Mouse (Mus musculus) heart, postnatal 25 days (tissue): Measurements from ENCODE around the gene Zc3h12c. TPM values are rescaled to one million over a fixed set of nuclear protein-coding genes. Genes with fewer than 3 reads are reported as not detected.

Experiments
- DNase-seq: peaks from one replicate; pipeline ENCODE4 v3.0.0; 2022; ENCODE audit warnings: low spot score
- intact Hi-C: fragments of 180-260 bp; cut with DNase I; formaldehyde crosslinking; loops from one replicate; pipeline ENCODE4 v1.15.1; 2025
- total RNA-seq, 2 experiments: library from RNA; stranded (reverse); gene quantifications; 2 replicates each; pipeline ENCODE4 v1.2.3; 2021

The Zc3h12c gene
- total RNA-seq, 2 experiments from 2014 or later, result 8.1 to 9.2 TPM

- intact Hi-C loops, result loop anchor here (2.0 to 5.0 kb wide), 3 partner anchors 35 to 205 kb away; partner anchors contain the start of gene Fdx1
- no peak for DNase-seq
Measured at GRCm38 (mm10) chr9:52167506-52167862, 888 bp downstream of the Zc3h12c start.

GRCm38 (mm10) chr9:52167084-52167483 lies 1.3 kb downstream of the Zc3h12c start:
- intact Hi-C loops, result loop anchor here (2.0 to 5.0 kb wide), 3 partner anchors 35 to 205 kb away; partner anchors contain the start of gene Fdx1
- no peak for DNase-seq

- DNase-seq, result no peak
Measured at GRCm38 (mm10) chr9:52165706-52166090, 2.7 kb downstream of the Zc3h12c start.

GRCm38 (mm10) chr9:52165076-52165705 lies 3.2 kb downstream of the Zc3h12c start:
- intact Hi-C loops, result loop anchor here (5.0 kb wide), 2 partner anchors 33 to 203 kb away; partner anchors contain the start of gene Fdx1
- DNase-seq, result no peak

More at GRCm38 (mm10) chr9:52165706-52166090, 2.7 kb downstream of the Zc3h12c start:
- intact Hi-C loops, result loop anchor here (2.0 to 5.0 kb wide), 3 partner anchors 33 to 203 kb away; partner anchors contain the start of gene Fdx1

GRCm38 (mm10) chr9:52160512-52160911 lies 7.9 kb downstream of the Zc3h12c start:
- no peak for DNase-seq
- intact Hi-C loops, result no loop called here

GRCm38 (mm10) chr9:52158561-52158960 lies 9.8 kb downstream of the Zc3h12c start:
- no peak for DNase-seq
- intact Hi-C loops, result no loop called here

GRCm38 (mm10) chr9:52155417-52155816 lies 13.0 kb downstream of the Zc3h12c start:
- DNase-seq, result no peak
- intact Hi-C loops, result no loop called here

- intact Hi-C loops, result no loop called here
- no peak for DNase-seq
Measured at GRCm38 (mm10) chr9:52154253-52154652, 14.1 kb downstream of the Zc3h12c start.

- intact Hi-C loops, result no loop called here
- no peak for DNase-seq
Measured at GRCm38 (mm10) chr9:52152076-52152826, 16.1 kb downstream of the Zc3h12c start.

- DNase-seq, result no peak
- intact Hi-C loops, result no loop called here
Measured at GRCm38 (mm10) chr9:52149768-52150167, 18.6 kb downstream of the Zc3h12c start.

- intact Hi-C loops, result no loop called here
- DNase-seq, result no peak
Measured at GRCm38 (mm10) chr9:52149286-52149685, 19.1 kb downstream of the Zc3h12c start.

GRCm38 (mm10) chr9:52148831-52149230 lies 19.5 kb downstream of the Zc3h12c start:
- DNase-seq, result no peak
- intact Hi-C loops, result no loop called here

- DNase-seq, result no peak
- intact Hi-C loops, result no loop called here
Measured at GRCm38 (mm10) chr9:52148311-52148710, 20.1 kb downstream of the Zc3h12c start.

GRCm38 (mm10) chr9:52146241-52146640 lies 22.1 kb downstream of the Zc3h12c start:
- DNase-seq, result no peak

GRCm38 (mm10) chr9:52132771-52133170 lies 35.6 kb downstream of the Zc3h12c start:
- DNase-seq, result no peak
- intact Hi-C loops, result loop anchor here (5.0 kb wide), 1 partner anchor 35 kb away; the partner anchor contains the start of gene Zc3h12c

More at GRCm38 (mm10) chr9:52146241-52146640, 22.1 kb downstream of the Zc3h12c start:
- intact Hi-C loops, result no loop called here

- intact Hi-C loops, result loop anchor here (2.0 to 5.0 kb wide), 2 partner anchors 37 to 156 kb away; partner anchors contain the start of gene Zc3h12c
- no peak for DNase-seq
Measured at GRCm38 (mm10) chr9:52130348-52130747, 38.0 kb downstream of the Zc3h12c start.

GRCm38 (mm10) chr9:52125225-52125624 lies 43.1 kb downstream of the Zc3h12c start:
- no peak for DNase-seq
- intact Hi-C loops, result no loop called here

GRCm38 (mm10) chr9:52119212-52119611 lies 49.2 kb downstream of the Zc3h12c start:
- intact Hi-C loops, result no loop called here
- no peak for DNase-seq

- intact Hi-C loops, result no loop called here
- no peak for DNase-seq
Measured at GRCm38 (mm10) chr9:52113091-52113490, 55.3 kb downstream of the Zc3h12c start.

GRCm38 (mm10) chr9:52110738-52111137 lies 57.6 kb downstream of the Zc3h12c start:
- intact Hi-C loops, result no loop called here

GRCm38 (mm10) chr9:52107161-52107560 lies 61.2 kb downstream of the Zc3h12c start:
- intact Hi-C loops, result loop anchor here (10.0 kb wide), 1 partner anchor 178 kb away; no protein-coding TSS in a partner anchor
- DNase-seq, result no peak

More at GRCm38 (mm10) chr9:52110738-52111137, 57.6 kb downstream of the Zc3h12c start:
- DNase-seq, result no peak
